Comparison of ENCODE assay signal across 7 mouse cellular contexts in genomic region chr7:127588011-127588871, GRCm38 (mm10). TPM values are rescaled to one million over a fixed set of nuclear protein-coding genes. Genes with fewer than 3 reads are reported as not detected.
DNase-seq lines count a peak whose midpoint lies in the region; ATAC-seq lines count a peak whose summit lies in the region.

TSS of gene Ccdc189 (minus strand) at chr7:127588595.
TSS of gene Rnf40 (plus strand) at chr7:127588767.

- peak within 1 kb of the TSS; percentile 86 for H3K4me3 ChIP-seq in embryonic facial prominence, embryonic 11.5 days (ENCODE audit: low read depth, low read length)
- peak within 1 kb of the TSS; percentile 94 for H3K4me3 ChIP-seq in limb, embryonic 10.5 days
- H3K4me3 ChIP-seq in midbrain, embryonic 13.5 days (replicated peaks) = peak within 1 kb of the TSS; percentile 94

- DNase-seq in adrenal gland, postnatal 14 days = peak; percentile 97
- peak; percentile 99 for DNase-seq in embryonic facial prominence, embryonic 11.5 days (ENCODE audit: low spot score)
- peak; percentile 99 for DNase-seq in kidney, adult 11 months
- peak; percentile 90 for DNase-seq in limb, embryonic 10.5 days (ENCODE audit: low spot score)
- DNase-seq in spleen, adult 12 weeks (ENCODE audit: low spot score) = peak; percentile 82

- H3K27ac ChIP-seq in embryonic facial prominence, embryonic 11.5 days (replicated peaks; ENCODE audit: low read depth, low read length) = peak within 1 kb of the TSS; percentile 62
- peak within 1 kb of the TSS; percentile 88 for H3K27ac ChIP-seq in limb, embryonic 10.5 days
- peak within 1 kb of the TSS; percentile 78 for H3K27ac ChIP-seq in midbrain, embryonic 13.5 days

- under 1% methylated on average over 50 of the region's 50 CpGs for WGBS in embryonic facial prominence, embryonic 11.5 days
- under 1% methylated on average over 50 of the region's 50 CpGs for WGBS in limb, embryonic 10.5 days
- WGBS in midbrain, embryonic 13.5 days = under 1% methylated on average over 50 of the region's 50 CpGs

- H3K9ac ChIP-seq in embryonic facial prominence, embryonic 11.5 days (replicated peaks; ENCODE audit: low read length) = peak within 1 kb of the TSS; percentile 77
- H3K9ac ChIP-seq in midbrain, embryonic 13.5 days (replicated peaks) = peak within 1 kb of the TSS; percentile 90

- H3K4me1 ChIP-seq in embryonic facial prominence, embryonic 11.5 days (ENCODE audit: control insufficient read depth, insufficient read depth, low read length) = no peaks in the 10 kb centered on the region
- peaks cover 27% of the 10 kb centered on the region for H3K4me1 ChIP-seq in limb, embryonic 10.5 days
- peaks cover 20% of the 10 kb centered on the region for H3K4me1 ChIP-seq in midbrain, embryonic 13.5 days (replicated peaks)

- H3K4me2 ChIP-seq in embryonic facial prominence, embryonic 11.5 days (ENCODE audit: low read depth, low read length) = peak within 1 kb of the TSS; percentile 83
- H3K4me2 ChIP-seq in midbrain, embryonic 13.5 days (replicated peaks) = peak within 1 kb of the TSS; percentile 91

- peaks cover 12% of the 10 kb centered on the region for H3K36me3 ChIP-seq in embryonic facial prominence, embryonic 11.5 days (replicated peaks; ENCODE audit: control insufficient read depth, insufficient read depth, low read depth, low read length)
- peaks cover 58% of the 10 kb centered on the region for H3K36me3 ChIP-seq in limb, embryonic 10.5 days
- peaks cover 58% of the 10 kb centered on the region for H3K36me3 ChIP-seq in midbrain, embryonic 13.5 days

- no peaks in the 10 kb centered on the region for H3K9me3 ChIP-seq in embryonic facial prominence, embryonic 11.5 days (replicated peaks; ENCODE audit: control insufficient read depth, low read length)
- no peaks in the 10 kb centered on the region for H3K9me3 ChIP-seq in limb, embryonic 10.5 days (replicated peaks)
- H3K9me3 ChIP-seq in midbrain, embryonic 13.5 days = no peaks in the 10 kb centered on the region

- H3K27me3 ChIP-seq in embryonic facial prominence, embryonic 11.5 days (ENCODE audit: control insufficient read depth, insufficient read depth, low read length) = no peaks in the 10 kb centered on the region
- no peaks in the 10 kb centered on the region for H3K27me3 ChIP-seq in limb, embryonic 10.5 days (ENCODE audit: low read depth, poor library complexity, severe bottlenecking)
- no peaks in the 10 kb centered on the region for H3K27me3 ChIP-seq in midbrain, embryonic 13.5 days

- ATAC-seq in embryonic facial prominence, embryonic 11.5 days (replicated peaks; ENCODE audit: insufficient number of reproducible peaks, low FRiP score, low TSS enrichment, low read depth) = peak; percentile 95
- ATAC-seq in granulocyte monocyte progenitor cell, adult 5-6 weeks (replicated peaks; ENCODE audit: poor library complexity, severe bottlenecking) = peak; percentile 90
- ATAC-seq in midbrain, embryonic 13.5 days = peak; percentile 98

RNA-seq across cellular contexts. Expression of gene Ccdc189, which starts in this region (rescaled TPM):
- 7.5 and 10.7 TPM in 2 replicates for total RNA-seq in adrenal gland, postnatal 14 days (2021)
- 13.6 and 14.1 TPM in 2 replicates for polyA plus RNA-seq in embryonic facial prominence, embryonic 11.5 days (2014; fragmentation: Nextera tagmentation; extraction: Ambion mirVana)
- 0.37 and 0.77 TPM in 2 replicates for total RNA-seq in granulocyte monocyte progenitor cell, adult 5-6 weeks (2014; fragmentation: Nextera tagmentation)
- 1.6 and 3.9 TPM in 2 replicates for total RNA-seq in granulocyte monocyte progenitor cell, adult 5-6 weeks (2017)
- polyA plus RNA-seq in limb, embryonic 10.5 days (2016; fragmentation: Nextera tagmentation; extraction: Ambion mirVana) = 9.4 and 12.4 TPM in 2 replicates
- polyA plus RNA-seq in midbrain, embryonic 13.5 days (2015; fragmentation: Nextera tagmentation; extraction: Ambion mirVana) = 13.0 and 14.5 TPM in 2 replicates

RNA-seq across cellular contexts. Expression of gene Rnf40, which starts in this region (rescaled TPM):
- 56.0 and 62.8 TPM in 2 replicates for total RNA-seq in adrenal gland, postnatal 14 days (2021)
- polyA plus RNA-seq in embryonic facial prominence, embryonic 11.5 days (2014; fragmentation: Nextera tagmentation; extraction: Ambion mirVana) = 31.7 and 31.8 TPM in 2 replicates
- total RNA-seq in granulocyte monocyte progenitor cell, adult 5-6 weeks (2014; fragmentation: Nextera tagmentation) = 25.0 and 48.1 TPM in 2 replicates
- total RNA-seq in granulocyte monocyte progenitor cell, adult 5-6 weeks (2017) = 35.3 and 42.8 TPM in 2 replicates
- 62.2 and 69.6 TPM in 2 replicates for polyA plus RNA-seq in limb, embryonic 10.5 days (2016; fragmentation: Nextera tagmentation; extraction: Ambion mirVana)
- polyA plus RNA-seq in midbrain, embryonic 13.5 days (2015; fragmentation: Nextera tagmentation; extraction: Ambion mirVana) = 53.3 and 54.4 TPM in 2 replicates

Comparison
In these comparisons a context has a peak if more than half of its experiments do, and no peak if none do; other contexts are left out.
1. Peak in every context shown above with its lines: DNase-seq, ATAC-seq, H3K4me3 ChIP-seq and H3K27ac ChIP-seq.